Mouse (Mus musculus) spleen, adult 2 months (tissue): ENCODE data around the gene Sucla2.

Experiments
- CTCF ChIP-seq: fragments of 200-500 bp; IDR thresholded peaks from 2 replicates; pipeline ENCODE4 v1.5.1; 2011; ENCODE audit warnings: mild to moderate bottlenecking, inconsistent platforms; ENCODE audit not compliant: insufficient read depth, insufficient read length, insufficient replicate concordance; ENCODE audit errors: extremely low read depth
- POLR2A ChIP-seq: fragments of 200-500 bp; IDR thresholded peaks from 2 replicates; pipeline ENCODE4 v1.6.1; 2011; ENCODE audit warnings: low read depth, low read length, inconsistent platforms

GRCm38 (mm10) chr14:73507702-73508376 lies 17.3 kb upstream of the Sucla2 start:
- TF ChIP-seq POLR2A (no peak), CTCF (no peak)
